Mouse (Mus musculus) 3134 (cell line): ENCODE data around the gene Hnrnpa1.

Source experiments
- DNase-seq: peaks from one replicate; pipeline ENCODE4 v3.0.0-alpha.2; 2011; ENCODE audit warnings: low spot score; ENCODE audit not compliant: insufficient read length; ENCODE audit errors: extremely low read depth

Gene Hnrnpa1

GRCm38 (mm10) chr15:103240160-103241028, at the start of gene Hnrnpa1:
Gene Hnrnpa1, plus strand, starts transcription at chr15:103240432.
- peak; percentile 86 for DNase-seq

DNA sequence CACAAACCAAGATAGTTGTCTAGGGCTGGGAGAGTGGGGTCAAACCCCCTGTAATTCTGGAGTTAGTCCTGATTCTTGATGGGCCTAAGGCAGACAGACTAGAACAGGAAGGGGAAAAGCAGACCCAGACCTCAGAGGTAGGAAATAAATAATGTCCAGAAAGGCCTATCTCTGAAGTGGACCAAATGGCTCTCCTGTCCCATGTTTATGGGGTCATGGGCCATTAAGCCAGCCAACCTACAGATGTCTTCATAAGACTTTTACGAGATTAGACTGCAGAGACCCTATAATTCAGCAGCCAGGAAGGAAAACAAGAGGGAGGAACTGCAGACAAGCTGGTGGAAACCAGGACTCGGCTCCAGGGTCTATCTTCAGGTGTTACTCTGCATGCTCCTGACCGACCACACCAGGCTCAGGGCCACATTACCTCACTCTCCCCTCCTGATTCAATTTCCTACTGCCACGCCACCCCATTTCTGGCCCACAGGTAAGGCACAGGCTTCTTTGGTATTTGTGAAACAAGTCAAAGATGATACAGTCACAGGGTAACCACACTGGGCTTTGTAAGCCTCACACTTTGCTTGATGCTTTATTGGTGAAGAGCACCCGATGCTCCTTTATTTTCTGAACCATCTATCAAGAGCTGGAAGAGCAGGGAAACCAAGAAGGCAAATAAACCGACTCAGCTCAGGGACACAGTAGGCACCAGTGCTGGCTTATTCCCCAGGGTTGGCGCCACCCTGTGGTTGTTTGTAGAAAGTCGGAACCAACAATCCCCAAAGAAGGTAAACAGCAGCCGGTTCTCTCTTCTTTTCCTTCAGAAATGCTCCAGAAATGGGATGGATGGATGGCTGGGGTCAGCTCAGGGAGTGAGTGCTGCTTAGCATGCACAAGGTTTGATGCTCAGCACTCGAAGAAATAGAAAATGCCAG, 49.4 kb upstream of the Hnrnpa1 start:
- DNase-seq = no peak

DNA sequence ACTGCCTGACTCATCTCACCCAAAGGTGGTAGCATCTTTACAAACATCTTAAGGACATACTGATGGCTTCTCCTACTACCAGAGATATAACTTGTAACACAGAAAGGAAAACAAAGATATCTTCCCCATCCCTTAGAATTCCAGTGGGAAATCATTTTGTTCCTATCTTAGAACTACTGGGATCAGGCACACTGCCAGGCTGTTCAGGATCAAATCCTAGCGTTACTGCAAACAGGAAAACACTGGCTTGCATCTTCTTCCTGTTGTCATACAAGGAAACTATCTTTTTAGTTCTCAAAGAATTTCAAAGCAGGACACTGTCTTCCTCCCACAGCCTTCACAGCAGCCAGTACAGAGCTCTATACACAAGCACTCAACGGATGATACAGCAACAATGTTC, 46.6 kb upstream of the Hnrnpa1 start:
- DNase-seq = no peak

DNA sequence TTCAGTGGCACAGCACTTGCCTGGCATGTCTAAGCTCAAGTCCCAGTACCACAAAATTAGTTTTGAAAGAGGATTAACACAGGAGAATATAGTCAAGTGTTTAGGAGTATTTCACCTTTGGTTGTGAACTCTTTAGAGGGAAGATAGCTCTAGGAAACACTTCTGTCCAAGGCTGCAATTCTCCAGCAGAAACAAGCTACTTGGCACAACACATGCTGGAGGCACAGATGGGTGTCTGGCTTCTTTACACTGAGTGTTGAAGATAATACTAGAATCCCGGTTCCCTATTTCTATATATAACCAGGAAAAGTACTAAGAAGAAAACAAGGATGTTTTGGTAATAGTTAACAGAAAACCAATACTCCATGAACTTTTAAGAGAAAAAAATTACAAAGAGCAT, 43.4 kb upstream of the Hnrnpa1 start:
- no peak for DNase-seq

- DNase-seq = no peak
These were observed 42.4 kb upstream of the Hnrnpa1 start for GRCm38 (mm10) chr15:103197785-103198184.

DNA sequence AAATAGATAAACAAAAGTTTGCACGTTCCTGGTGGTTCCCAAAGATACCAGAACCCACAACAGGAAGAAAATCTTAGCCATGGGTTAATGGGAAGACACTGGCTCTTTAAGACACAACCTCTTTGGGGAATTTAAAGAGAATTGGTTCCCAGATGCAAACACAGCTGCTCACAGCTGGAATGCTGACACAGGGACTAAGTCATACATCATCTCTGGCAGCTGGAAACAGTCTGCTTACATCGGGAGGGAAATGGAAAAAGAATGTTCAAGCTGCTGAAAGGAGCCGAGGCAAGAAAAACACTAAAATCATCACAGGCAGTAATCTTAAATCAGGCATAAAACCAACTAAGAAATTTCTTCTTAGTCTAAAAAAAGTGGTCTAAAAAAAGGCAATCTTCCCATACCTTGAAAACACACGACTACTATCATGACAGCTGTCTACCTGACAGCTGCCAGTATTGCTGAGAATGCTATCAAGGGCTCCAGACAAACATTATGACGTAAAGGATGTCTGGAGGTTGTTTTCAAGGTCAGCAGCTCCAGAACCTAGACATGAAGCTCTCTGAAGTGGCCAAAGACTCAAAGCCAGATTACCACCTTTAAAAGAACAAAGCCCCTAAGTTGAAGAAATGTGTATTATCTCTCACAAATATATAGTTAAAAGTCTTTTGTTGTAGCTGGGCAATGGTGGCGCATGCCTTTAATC, 38.0 kb upstream of the Hnrnpa1 start:
- DNase-seq = no peak

DNA sequence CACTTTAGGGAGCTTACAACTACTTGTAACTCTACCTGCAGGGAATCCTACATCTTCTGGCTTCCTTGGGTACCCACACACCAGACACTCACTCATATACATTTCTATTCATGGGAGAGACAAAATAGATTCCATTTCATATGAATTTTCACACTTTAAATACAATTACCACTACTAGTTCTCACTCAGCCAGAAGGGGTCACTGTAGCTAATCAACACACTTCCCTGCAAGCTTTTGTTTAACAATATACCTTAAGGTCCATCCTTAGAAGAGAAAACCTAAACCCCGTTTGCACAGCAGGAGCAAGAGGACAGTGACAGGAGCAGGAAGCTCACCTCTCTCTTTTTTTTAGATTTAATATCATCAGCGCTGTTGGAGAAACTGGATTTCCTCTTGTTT, 35.1 kb upstream of the Hnrnpa1 start:
- DNase-seq = no peak

GRCm38 (mm10) chr15:103214149-103214548, 26.1 kb upstream of the Hnrnpa1 start:
- peak; percentile 48 for DNase-seq

DNA sequence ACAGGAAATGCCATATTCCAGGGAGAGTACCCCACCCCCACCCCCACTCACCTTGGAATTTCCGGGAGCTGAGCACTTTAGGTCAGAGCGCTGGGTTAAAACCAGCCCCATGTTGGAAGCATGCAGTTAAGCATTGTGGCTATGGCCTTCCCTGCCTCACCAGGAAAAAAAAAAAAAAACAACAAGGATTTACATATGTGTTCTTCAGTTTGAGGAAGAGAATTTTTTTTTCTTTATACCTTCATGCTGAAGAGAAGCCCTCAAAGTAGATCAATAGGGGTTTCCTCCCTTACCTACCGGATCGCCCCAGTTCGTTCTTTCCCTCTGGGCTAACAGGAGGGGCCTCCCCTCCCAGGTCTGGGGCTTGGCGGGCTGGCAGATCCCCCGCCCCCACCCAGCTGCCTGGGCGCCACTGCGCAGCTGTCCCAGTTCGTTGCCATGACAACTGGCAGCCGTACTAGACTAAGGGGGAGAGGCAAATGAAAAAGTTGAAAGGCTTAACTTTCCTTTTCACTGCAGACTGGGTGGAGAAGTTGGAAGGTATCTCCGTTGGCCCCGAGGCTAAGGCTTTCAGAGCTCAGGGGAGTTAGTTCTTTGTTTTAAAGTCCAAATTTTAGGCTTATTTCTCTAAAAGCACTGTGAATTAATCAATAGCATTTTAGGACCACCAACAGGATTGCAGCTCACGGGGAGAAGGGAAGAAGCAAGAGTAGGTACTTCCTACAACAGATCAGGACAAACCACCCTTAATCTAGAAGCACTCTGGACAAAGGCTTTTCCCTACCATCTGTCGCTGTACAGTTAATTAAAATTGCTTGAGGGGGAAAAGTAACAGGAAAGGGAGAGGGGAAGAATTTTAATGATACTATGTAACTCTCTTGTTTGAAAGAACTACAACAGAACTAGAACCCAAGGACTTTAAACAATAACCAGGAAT, 25.0 kb upstream of the Hnrnpa1 start:
- peak; percentile 89 for DNase-seq

DNA sequence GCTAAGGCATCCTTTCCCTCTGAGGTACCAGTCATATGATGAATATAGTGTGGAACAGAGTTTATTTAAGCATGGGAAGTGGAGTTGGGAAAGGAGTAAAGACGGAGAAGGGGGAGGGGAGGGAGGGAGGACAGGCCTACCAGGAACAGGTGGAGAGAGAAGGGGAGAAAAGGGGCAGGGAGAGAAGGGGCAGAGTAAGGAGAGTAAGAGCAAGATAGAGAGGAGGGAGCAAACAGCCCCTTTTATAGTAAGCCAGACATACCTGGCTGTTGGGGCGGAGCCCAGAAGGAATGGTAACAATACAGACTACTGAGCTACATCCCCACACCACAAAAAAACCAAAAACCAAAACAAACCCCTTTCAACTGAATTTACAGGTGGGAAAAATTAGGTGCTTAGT, 24.2 kb upstream of the Hnrnpa1 start:
- no peak for DNase-seq

- DNase-seq = no peak
These were observed 19.4 kb upstream of the Hnrnpa1 start for GRCm38 (mm10) chr15:103220785-103221184.

DNA sequence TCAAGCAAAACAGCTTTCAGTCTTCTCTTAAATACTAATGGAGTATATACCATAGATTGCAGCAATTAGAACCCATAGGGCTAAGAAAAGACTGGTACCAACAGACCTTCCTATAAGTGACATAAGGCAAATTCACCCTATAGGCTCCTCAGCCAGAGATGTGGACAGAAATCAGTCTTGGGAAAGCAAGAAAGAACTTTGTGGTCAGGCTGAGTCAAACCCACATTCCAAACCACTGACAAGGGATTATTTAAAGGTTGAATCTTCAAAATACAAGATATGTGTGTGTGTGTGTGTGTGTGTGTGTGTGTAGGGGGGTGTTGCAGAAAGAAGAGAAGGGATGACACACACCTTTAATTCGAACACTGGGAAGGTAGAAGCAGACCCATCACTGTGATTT, 18.8 kb upstream of the Hnrnpa1 start:
- DNase-seq = peak; percentile 69

- DNase-seq = no peak
These were observed 16.1 kb upstream of the Hnrnpa1 start for GRCm38 (mm10) chr15:103224161-103224560.

- DNase-seq = no peak
These were observed 13.2 kb upstream of the Hnrnpa1 start for GRCm38 (mm10) chr15:103227022-103227421.

GRCm38 (mm10) chr15:103227572-103227971, 12.7 kb upstream of the Hnrnpa1 start:
- no peak for DNase-seq

GRCm38 (mm10) chr15:103228904-103229303, 11.3 kb upstream of the Hnrnpa1 start:
- DNase-seq = no peak

DNA sequence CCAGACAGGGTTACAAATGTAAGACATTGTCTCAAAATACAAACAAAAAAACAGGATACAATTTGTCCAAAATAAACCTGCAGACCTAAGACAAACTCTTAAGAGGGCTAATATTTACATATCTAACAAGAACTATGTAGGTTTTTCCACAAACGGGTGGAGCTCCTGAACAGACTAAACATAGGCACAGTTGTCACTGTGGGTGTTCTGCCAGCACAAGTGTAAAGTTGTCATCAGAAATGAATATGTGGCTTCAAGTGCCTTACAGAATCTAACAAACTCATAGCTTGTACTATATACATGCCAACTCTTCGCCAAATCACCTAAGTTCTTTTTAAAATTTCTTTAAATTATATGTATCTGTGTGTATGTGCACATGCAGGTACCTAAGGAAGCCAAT, 7.1 kb upstream of the Hnrnpa1 start:
- DNase-seq = no peak

DNA sequence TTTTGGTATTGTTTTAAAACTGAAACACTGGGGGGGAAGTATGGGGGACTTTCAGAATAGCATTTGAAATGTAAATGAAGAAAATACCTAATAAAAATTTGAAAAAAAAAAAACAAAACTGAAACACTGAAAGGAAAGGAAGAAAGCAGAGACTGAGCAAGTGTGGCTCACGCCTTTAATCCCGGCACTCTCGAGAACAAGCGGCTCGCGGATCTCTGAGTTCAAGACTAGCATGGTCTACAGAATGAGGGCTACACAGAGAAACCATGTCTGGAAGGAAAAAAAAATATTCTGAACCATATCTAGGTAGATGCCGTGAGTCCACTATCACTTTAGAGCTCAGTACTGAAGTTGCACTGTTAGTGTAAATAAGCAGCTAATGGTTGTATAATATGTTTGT, 2.9 kb upstream of the Hnrnpa1 start:
- no peak for DNase-seq

GRCm38 (mm10) chr15:103239130-103239684, 1.0 kb upstream of the Hnrnpa1 start:
- DNase-seq = peak; percentile 98
